Mouse (Mus musculus): ENCODE measurements around the gene Gabrr3.

Gene Gabrr3

DNA sequence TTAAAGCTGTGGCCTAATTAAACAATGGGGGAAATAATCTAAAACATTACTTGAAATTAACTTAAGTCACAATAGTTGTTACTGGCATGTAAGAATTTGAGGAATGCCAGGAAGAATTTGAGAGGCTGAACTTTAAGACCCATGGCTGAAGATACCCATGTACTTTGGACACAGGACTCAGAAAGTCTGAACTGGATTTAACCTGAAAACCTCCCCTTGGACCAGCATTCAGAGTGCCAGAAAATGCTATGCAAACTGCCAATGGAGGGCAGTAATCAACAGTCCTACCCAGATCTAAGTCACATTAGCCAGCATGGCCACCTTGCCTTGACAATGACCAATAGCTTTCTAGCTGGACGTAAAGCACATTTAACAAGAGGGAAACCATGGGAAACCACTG is 90.8 kb downstream of the Gabrr3 start:
- no peak for DNase-seq (ENCODE audit: low read depth, low spot score)
- H3K27me3 ChIP-seq (ENCODE audit: control insufficient read depth, insufficient read depth, low read length, poor library complexity, severe bottlenecking): no peaks in the 10 kb centered on the region
- 0 out of 2 replicates have a peak, but pooled peaks cover 6% of the 10 kb centered on the region for H3K36me3 ChIP-seq (ENCODE audit: control insufficient read depth, insufficient read depth, low read length, poor library complexity, severe bottlenecking)

DNA sequence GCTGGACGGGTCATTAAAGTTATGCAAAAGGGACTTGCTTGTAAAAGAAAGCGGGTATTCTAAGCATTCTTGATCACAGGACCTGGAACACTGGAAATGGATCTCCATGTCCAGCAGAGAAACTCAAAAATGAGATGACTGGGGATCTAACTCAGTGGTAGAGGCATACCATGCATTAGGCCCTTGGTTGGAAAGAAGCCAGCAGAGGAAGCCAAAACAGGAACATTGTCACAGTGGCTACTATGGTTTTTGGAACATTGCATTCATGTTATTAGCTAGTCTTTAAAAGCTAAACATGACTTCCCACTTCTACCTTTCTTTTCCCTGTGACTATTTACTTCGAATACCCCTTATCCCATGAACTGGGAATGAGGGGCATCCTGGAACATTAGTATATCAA is 92.0 kb downstream of the Gabrr3 start:
- no peak for DNase-seq (ENCODE audit: low read depth, low spot score)
- Histone ChIP-seq H3K27me3 (ENCODE audit: control insufficient read depth, insufficient read depth, low read length, poor library complexity, severe bottlenecking) (no peaks in the 10 kb centered on the region), H3K36me3 (ENCODE audit: control insufficient read depth, insufficient read depth, low read length, poor library complexity, severe bottlenecking) (0 out of 2 replicates have a peak, but pooled peaks cover 3% of the 10 kb centered on the region)

DNA sequence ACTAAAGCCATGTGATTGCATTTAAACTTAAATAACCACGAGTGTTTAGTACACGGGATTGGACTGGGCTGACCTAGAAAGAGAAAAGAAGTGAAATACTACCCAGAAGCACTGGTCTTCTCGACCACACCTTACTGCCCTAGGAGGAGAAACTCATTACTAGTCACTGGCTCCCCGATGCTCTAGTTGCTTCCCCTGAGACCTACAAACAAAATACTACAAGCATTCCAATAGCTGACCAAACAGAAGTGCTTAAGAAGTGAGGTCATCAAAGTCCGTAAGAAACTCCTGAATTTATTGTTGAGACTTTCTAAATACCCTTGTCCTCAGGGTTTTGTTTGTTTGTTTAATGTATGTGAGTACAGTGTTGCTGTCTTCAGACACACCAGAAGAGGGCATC is 102.7 kb downstream of the Gabrr3 start:
- Histone ChIP-seq H3K36me3 (ENCODE audit: control insufficient read depth, insufficient read depth, low read length, poor library complexity, severe bottlenecking) (no peaks in the 10 kb centered on the region; the same call in 1 of the 2 replicates), H3K27me3 (ENCODE audit: control insufficient read depth, insufficient read depth, low read length, poor library complexity, severe bottlenecking) (no peaks in the 10 kb centered on the region)
- no peak for DNase-seq (ENCODE audit: low read depth, low spot score)
